Mouse (Mus musculus) cerebellum, adult 18-20 months (tissue): ENCODE measurements around the gene Yif1b.

Experiments
- DNase-seq, 2 experiments: peaks; one replicate each; pipeline ENCODE4 v3.0.0; 2021

Yif1b gene

GRCm38 (mm10) chr7:29282074-29282554, 44.0 kb downstream of the Yif1b start:
- no peak for DNase-seq

- DNase-seq, result no peak
These were observed 45.7 kb downstream of the Yif1b start for GRCm38 (mm10) chr7:29283876-29284275.

- no peak for DNase-seq
These were observed 46.4 kb downstream of the Yif1b start for GRCm38 (mm10) chr7:29284523-29284922.

- no peak for DNase-seq
These were observed 49.4 kb downstream of the Yif1b start for GRCm38 (mm10) chr7:29287481-29287880.

GRCm38 (mm10) chr7:29288079-29288478, 50.0 kb downstream of the Yif1b start:
- no peak for DNase-seq

GRCm38 (mm10) chr7:29288942-29289638, 51.0 kb downstream of the Yif1b start, which contains the start of gene Ppp1r14a:
Ppp1r14a (plus strand) TSS chr7:29289308.
- DNase-seq, result peak; percentile 75 to 79

GRCm38 (mm10) chr7:29289856-29290255, 51.7 kb downstream of the Yif1b start:
- DNase-seq, result no peak

- peak in 1 of 2 experiments; percentile 39 for DNase-seq
These were observed 52.8 kb downstream of the Yif1b start for GRCm38 (mm10) chr7:29290691-29291485.

GRCm38 (mm10) chr7:29291616-29292457, 53.7 kb downstream of the Yif1b start:
- DNase-seq, result peak; percentile 80 to 82

- peak in 1 of 2 experiments; percentile 68 for DNase-seq
These were observed 54.4 kb downstream of the Yif1b start for GRCm38 (mm10) chr7:29292458-29293098.

- DNase-seq, result no peak
These were observed 55.3 kb downstream of the Yif1b start for GRCm38 (mm10) chr7:29293131-29294065.

- DNase-seq, result no peak
These were observed 56.1 kb downstream of the Yif1b start for GRCm38 (mm10) chr7:29294111-29294761.

GRCm38 (mm10) chr7:29295861-29296647, 57.9 kb downstream of the Yif1b start:
- no peak for DNase-seq

- peak; percentile 75 to 80 for DNase-seq
These were observed 58.9 kb downstream of the Yif1b start for GRCm38 (mm10) chr7:29296998-29297397.
